Mouse (Mus musculus) frontal cortex, postnatal 25 days (tissue): ENCODE measurements around the gene Per3.

Experiments used
- DNase-seq, 2 experiments: peaks; one replicate each; pipeline ENCODE4 v3.0.0; 2022; ENCODE audit warnings: low spot score in 2 of 2

Gene Per3

DNA sequence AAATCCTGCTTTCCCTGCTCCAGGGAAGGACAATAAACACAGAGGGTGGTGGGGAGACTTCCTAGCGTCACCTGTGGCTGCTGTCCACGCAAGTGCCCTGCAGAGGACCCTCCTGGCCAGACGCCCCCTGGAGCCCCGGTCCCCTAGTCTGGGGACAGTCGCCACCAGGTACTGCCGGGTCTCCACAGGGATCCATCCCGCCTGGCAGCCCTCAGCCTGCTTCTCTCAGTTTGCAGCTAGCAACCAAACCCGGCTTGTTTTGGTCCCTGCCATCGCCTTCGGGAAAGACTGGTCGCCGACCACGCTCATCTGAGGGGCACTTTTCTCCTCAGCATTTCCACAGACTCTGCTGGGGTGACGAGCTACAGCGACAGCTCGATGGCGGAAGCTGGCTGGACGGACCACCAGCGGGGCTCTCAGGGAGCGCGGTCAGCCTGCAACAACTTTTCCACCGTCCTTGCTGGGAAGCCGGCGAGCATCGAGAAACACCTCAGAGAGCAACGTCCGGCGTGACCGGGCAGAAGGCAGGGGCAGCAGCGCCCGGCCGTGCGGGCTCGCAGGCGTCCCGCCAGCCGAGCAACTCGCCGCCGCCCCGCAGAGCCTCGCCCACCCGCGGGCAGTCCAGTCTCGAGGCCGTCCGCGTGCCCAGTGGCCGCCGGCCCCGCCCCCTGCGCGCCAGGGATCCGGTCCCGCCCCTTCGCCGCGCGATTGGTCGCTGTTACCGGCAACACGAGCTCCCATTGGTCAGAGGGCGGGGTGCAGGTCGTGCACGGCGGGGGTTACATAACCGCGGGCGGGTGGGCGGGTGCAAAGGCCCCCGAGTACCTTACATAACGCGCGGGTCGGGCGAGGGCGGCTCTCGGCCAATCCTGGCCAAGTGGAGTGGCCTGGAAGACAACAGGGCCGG lies at the start of gene Per3:
Per3 (minus strand) TSS at position 629 of the 907 bp plus-strand sequence.
- peak; percentile 94 to 97 for DNase-seq

DNA sequence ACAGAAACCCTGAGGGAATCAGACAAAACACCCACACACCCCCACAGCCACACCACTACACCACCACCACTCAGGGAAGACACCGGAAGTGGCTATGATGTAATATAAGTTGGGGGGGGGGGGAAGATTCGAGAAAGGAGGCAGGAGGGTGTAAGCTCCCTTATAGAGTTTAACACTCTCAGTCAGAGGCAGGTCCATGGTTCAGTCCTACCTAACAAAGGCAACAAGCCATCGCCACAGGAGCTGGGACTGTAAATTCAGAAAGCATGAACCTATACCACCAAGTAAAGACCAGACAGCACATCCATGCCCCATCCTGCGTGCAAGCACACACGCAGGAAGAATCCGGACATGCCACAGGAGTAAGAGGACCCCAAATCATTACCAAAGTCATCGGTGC lies 44.8 kb upstream of the Per3 start, which contains the start of gene Gm13090:
Gm13090 (plus strand) TSS at position 301 of the 400 bp plus-strand sequence.
- DNase-seq: no peak

DNA sequence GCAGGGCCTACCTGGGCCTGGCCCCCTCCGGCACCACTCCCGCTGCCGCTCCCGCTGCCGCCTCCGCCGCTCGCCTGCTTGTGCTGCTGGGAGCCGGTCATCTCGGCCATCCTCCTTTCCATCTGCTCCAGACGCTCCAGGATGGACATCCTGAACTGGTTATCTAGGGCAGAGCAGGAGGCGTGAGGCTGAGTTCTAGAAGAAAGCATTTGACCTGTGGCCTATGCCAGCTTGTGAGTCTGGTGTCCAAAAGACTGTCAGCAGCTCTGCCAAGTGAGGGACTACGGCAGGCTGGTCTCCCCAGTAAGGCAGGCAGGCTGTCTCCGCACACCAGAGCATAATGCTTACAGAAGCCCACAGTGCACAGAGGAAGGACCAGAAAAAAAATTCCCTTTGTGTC lies 44.4 kb upstream of the Per3 start:
- DNase-seq: no peak

DNA sequence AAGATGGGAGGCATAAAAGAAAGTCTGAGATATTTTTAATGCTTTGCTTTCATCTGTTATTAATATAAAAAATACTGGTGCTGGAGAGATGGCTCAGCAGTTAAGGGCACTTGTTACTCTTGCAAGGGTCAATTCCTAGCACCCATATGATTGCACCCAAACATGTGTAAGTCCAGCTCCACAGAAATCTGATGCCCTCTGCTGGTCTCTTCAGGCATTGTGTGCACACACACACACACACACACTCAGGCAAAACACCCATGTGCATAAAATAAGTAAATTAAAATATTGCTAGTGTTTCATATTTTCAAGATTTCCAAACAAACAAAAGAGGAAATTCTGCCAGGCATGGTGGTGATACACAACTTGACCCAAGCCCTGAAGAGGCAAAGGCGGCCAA lies 42.9 kb upstream of the Per3 start:
- DNase-seq: no peak

DNA sequence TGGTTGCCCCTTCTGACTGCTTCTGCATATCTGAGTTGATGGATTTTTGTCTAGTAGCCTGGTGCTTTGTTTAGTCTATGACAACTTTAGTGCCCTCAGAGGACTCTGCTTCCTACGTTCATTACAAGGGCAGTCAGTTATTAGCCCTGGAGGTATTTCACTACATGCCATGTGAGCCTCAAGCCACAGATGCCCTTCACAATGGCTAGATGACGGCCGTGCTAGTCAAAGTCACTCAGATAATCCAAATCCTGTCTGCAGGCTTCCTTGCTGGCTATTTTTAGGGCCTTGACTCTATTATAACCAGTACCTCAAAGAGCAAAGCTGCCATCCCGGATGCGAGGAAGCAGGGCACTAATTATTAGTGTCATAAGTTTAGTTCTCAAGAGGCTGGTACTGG lies 38.6 kb upstream of the Per3 start:
- DNase-seq: no peak

DNA sequence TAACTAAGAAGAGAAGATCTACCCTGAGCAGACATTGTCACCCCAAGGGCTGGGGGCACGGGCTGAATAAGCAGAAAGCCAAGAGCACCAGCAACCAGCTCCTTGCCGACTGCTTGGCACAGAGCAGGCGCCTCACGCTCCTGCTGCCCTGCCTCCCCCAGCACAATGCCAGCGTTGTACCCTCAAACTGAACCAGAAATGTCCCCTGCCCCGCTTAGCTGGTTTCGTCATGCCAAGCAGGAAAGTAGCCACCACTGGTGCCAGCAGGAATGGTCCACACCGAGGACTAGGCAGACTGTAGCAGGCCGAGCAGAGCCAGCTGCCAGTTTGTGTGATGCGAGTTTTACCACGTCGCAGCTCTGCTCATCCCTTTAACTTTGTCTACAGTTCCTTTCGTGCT lies 37.5 kb upstream of the Per3 start:
- no peak for DNase-seq

DNA sequence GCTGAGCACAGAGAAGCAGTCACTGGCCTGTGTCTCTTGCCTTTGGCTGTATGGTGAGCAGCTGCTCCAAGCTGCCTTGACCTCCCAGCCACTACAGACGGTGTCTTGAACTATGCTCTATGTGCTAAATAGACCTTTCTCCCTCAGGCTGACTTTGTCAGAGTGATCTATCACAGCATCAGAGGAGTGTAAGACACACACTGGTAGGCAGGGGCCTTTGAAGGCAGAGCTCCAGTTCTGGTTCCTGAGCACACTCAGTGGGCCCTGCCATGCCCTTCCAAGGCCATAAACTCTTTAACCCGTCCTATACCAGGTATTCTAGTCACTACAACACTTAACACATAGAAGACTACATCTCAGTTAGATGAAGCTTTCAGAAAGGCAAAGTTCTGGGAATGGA lies 36.9 kb upstream of the Per3 start:
- no peak for DNase-seq

DNA sequence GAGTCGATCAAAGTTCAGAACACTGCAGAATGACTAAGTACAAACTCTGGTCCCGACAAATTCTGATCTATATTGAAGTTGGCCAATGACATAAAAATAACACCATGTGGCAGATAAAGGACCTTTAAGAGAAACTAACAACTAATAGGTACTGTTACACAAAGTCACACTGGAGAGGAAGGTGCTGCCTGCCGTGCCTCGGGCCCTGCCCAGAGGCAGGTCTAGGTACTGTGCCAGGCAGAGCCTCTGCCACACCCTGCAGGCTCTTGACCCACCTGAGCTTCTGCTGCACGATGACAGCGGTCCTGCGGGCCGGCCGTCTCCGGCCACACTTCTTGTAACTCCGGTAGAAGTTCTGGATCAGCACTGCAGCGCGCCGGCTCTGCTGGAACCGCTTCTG lies 30.4 kb upstream of the Per3 start:
- no peak for DNase-seq

DNA sequence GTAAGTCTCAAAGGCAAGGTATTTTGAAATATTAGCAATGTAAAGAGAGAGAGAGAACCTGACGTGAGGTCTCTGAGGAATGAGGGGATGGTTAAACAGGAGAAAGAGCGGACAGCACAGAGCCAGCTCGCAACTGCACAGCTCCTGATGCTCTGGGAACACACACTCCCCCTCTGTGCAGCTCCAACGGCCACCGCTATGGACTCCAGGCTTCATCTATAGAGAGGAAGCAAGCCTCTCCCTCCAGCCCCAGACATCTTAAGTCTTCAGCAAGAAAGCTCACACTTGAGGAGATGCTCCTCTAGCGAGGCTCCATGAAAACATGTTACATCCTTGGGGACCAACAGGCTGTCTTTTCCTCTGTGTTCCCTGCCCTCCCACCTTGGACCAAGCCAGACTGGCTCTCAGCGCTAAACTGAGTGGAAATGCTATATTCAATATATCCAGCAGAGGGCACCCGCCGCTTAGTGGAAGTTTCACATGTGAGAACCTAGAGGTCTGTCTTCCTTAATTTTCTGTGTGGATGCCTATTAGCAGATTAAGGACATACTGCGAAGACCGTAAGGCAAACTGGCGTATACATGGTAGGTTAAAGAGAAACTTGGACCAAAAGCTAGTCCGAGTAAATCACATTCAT lies 28.8 kb upstream of the Per3 start:
- peak; percentile 55 to 76 for DNase-seq

DNA sequence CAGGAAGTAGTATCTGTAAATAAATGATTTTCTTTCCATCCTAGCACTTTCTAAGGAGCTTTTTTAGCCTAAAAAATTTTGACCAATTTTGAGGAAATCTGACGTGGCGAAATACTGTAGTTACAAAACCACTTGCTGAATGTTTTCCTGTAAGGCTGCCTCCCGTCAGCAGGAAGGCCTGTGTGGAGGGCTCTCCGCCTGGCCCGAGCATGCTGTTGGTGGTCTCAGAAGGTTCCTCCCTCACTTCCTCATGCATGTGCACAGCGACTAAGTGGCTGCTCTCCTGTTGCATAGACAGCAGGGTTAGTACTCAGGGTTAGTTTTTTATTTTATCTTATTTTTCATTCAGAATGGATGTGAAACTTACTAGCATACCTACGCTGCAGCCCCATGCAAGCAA lies 26.5 kb upstream of the Per3 start:
- DNase-seq: no peak

DNA sequence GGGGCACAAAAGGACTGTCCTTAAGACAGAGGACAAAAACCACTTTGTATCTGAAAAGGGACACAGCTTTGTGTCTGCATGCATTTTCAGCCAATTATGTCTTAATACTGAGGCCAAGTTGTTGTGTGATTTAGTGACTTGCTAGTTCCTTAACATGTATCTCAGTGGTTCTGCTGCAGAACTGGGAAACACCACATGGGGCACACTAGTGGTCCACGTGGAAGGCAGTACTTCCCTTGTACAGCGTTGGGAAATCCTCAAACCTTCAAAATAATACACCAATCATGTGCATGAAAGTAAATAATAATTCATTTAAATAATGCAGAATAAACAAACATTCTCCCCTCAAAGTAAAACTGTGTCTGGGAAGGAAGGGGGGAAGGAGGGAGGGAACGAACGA lies 24.3 kb upstream of the Per3 start:
- DNase-seq: no peak

DNA sequence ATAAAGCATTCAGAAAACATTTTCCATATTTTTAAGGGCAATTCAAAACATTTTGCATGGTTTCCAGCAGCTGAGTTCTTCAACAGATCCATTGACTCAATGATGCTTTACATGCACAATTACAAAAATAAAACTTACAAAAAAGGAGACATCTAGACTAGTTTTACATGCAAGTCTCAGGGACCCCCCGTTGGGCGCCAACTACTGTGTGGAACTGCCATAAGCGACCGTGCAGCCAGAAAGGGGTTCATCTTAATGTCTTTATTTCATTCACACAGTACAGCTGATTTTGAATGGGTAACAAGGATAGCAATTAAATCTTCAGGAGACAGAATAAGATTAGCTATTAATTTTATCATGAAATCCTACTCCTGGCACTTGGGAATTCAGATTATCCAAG lies 15.1 kb upstream of the Per3 start:
- no peak for DNase-seq

DNA sequence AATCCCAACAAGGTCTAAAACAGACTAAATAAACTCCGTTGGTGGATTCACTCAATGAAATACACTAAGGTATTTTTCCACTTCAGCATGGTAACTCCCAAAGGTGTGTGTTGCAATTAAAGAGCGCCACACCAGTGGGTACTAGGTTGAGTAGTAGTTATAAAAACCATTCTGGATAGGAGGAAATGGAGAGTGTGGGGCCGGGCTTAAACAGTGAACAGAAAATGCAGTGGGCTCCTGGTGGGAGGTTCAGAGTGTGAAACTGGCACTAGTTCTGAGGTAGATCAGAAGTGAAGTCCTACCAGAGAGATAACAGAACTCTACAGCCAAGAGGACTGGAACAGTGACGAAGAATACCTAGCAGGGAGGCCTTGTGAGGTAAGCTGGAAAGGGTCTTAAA lies 14.2 kb upstream of the Per3 start:
- DNase-seq: no peak

DNA sequence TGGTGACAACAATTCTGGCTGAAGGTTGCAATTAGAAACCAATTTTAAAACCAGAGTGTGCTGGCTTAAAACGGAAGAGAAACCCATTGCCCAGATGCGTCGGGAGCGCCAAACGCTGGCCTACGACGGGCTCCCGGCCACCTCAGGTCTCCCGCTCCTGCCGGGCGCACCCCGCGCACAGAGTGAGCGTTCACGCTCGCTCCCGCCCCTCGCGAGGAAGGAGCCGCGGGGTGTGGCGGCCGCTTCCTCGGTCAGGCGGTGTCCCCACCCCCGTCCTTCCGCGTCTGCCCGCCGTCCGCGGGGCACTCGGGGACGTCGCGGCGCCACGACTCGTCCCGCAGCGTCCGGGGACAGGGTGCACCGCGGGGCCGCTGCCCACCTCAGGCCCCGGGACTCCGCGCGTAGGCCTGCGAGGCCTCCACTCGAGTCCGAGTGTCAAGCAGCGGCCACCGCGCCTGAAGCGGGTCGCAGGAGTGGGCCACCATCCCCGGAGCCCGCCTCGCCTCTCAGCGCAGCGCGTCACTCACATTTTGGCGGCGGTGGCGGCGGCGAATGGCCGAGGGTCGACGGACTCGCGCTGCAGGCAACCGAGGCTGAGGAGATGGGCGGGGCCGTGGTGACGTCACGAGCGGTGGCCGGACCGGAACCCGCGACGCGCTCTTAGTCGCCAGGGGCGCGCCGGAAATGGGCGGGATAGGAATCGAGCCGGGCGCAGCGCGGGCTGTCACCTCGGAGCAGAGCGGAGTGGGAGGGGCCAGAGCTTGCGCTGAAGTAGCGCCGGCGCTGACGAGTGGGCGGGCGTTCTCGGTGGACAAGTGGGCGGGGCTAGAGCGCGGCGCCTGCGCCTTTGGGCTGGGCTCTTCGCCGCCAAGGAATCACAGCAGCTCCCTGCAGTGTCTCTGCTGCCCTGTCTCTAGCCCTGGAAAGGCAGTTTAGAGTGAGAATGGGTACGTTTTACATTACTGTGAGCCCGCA lies 13.2 kb upstream of the Per3 start, which contains the start of gene Vamp3:
Vamp3 (minus strand) TSS at position 617 of the 975 bp plus-strand sequence.
- peak; percentile 96 to 98 for DNase-seq

DNA sequence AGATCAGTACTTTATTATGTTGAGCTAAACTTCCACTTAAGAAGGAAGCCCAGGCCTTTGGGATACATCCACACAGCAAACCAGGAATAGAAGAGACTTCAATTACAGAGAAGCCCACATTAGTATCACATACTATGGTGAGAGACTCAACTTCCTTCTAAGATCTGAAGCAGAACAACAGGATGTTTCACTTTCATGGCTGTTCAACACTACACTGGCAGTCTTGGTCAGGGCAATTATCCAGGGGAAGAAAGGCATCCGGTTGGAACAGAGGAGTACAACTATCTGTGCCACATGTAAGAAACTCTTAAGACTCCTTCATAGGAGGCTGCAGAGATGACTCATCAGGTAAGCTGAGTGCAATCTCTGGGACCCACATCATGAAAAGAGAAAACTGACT lies 6.7 kb upstream of the Per3 start:
- no peak for DNase-seq

DNA sequence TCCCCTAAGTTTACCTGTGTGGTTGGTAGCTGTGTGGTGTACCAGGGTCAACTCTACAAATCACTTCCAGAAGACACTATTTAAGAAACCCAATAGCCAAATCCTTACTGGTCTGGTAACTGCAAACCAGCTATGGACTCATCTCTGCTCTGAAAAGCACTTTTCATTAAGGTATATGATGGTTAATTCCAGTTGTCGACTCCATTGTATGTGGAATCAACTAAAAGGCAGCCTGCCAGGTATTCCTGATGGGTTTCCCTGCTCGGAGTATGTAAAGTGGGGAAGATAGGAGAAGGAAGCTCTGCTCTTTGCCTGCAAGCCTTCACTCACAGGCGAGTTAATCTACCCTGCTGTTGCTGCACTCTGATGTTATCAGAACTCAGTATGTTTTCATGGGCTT lies 2.1 kb upstream of the Per3 start:
- no peak for DNase-seq

DNA sequence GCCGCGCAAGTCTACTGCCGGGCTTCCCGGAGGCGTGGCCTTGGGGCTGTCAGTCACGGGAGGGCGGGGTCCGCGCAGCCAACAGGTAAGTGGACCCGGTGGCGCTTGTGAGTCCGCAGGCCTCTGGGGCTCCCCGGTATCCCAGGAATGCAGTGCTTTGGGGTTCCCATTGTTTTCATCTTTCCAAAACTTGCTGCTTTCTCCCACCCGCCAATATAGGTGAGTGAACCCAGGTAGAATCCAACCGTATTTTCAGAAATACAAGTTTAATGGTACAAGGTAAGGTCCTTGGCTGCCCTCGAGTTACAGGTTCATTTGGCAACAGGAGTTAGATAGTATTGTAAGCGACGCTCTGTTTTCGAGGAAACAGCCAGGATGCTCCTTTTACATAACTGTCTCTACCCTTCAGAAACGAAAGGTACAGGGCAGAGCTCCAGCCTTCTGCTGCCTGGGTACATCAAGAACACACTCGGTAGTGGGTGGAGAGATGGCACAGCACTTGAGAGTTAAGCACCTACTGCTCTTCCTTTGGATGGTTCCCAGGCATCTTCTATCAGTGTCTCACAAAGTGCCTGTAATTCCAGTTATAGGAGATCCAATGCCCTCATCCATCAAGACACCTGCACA lies 592 bp upstream of the Per3 start:
- peak in 1 of 2 experiments; percentile 31 for DNase-seq

DNA sequence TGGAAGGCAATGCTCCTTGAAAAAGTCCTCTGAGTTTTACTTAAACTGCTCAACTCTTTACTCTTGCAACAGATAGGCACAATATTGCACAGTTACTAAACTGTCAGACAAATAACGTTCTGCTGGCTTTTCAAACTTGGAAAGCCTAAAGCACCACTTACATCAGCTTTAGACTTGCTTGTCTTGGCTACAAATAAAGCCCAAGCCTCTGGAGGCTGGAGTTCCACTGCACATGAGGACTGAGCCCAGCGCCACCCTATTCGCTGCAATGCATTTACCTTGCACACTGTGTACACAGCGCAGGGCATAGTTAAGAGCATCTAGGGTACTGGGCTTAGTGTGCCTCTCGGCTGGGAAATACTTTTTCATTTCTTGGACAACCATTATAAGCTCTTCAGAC lies 1.2 kb downstream of the Per3 start:
- DNase-seq: no peak

DNA sequence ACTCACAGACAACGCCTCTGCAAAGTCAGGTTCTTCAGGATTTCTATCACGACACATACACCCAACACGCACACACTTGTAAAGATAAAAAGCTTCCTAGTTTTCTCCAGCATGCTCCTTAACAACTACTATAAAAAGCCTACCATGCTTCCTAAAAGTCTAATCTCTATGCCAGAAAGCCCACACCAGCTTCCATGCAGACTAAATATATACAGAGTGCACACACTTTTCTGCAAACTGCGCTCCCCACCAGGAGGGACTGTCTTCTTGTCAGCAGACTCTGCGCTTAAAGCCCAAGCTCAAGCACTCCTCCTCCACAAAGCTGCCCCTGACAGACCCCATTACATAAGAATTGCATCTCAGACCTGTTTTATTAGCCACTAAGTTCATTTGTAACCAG lies 3.0 kb downstream of the Per3 start:
- peak in 1 of 2 experiments; percentile 15 for DNase-seq

DNA sequence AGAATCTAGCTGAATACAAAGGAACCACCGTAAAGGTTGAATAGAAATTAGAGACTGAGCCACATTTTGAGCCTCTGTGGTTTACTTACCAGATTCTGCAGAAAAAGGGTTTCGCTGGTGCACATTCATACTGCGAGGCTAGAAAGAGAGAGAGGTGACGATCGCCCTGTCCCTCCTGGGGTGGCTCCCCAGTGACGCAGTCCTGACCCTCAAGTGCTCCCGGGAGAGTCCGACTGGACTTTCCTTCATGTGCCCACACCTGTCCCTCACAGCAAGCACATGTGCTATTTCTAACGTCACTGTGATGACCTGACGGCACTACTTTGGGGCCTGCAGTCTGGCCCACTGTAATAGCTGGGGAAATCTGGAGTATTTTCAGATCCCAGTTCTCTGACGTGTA lies 6.7 kb downstream of the Per3 start:
- no peak for DNase-seq

DNA sequence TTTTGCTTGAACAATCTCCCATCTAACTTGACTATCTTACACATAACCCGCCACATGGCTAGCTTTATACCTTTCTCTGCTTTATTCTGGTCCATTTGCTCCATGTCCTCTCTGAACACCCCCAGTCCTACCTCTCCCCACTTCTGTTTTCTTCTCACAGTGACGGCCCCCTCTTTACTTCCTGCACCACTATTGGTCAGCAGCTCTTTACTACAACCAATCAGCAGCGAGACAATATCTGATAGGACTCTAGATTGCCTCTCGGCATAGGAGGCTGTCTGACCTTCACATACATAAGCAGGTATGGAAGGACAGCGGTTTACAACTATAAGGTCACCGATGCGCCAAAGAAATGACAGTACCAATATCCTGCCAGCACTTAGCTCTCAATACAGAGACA lies 7.9 kb downstream of the Per3 start:
- DNase-seq: no peak

DNA sequence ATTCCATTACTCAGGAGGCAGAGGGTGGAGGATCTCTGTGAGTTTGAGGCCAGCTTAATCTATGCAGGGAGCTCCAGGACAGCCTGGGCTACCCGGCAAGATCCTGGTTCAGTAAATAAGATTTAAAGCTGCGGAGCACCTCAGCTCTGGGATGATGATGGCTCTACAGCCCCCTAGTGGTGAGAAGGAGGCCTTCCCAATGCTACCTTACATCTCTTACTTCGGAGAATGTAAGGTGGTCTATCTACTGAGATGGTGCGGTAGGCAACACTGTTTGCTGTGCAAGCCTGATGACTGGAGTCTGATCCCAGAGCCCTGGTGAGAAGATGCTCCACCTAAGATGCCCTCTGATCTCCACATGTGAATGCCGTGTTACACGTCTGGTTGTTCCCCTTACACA lies 17.5 kb downstream of the Per3 start:
- no peak for DNase-seq
